ENCODE assay signal across 9 mouse cellular contexts in genomic region chr16:4963346-4963745, GRCm38 (mm10). TPM values are rescaled to one million over a fixed set of nuclear protein-coding genes. Genes with fewer than 3 reads are reported as not detected.
A peak's percentile ranks its signal among the peaks of the same experiment; 100 is the strongest.
DNase-seq lines count a peak whose midpoint lies in the region; ATAC-seq and TF ChIP-seq lines count a peak whose summit lies in the region.
"Had no signal": no experiment of that assay in that cellular context is flagged by ENCODE, and none has a peak within 500 bp of the region (broad histone marks: within the 10 kb centered on the region; RNA-seq: fewer than 3 reads in every experiment).

No protein-coding gene starts in this region.

- H3K4me3 ChIP-seq in kidney, postnatal 0 days (replicated peaks; ENCODE audit: low read depth, low read length) = peak overlapping the region; percentile 70
- H3K4me3 ChIP-seq in bone marrow, adult 2 months (replicated peaks; ENCODE audit: control insufficient read depth, low read depth, low read length) = peak overlapping the region; percentile 55
- H3K4me3 ChIP-seq in hindbrain, embryonic 16.5 days (ENCODE audit: low read length) = peak overlapping the region; percentile 88
- H3K4me3 ChIP-seq in myocyte = peak overlapping the region; percentile 39

- TF ChIP-seq CTCF in kidney, postnatal 0 days (IDR thresholded peaks at IDR 0.05; ENCODE audit: low read depth) = no peak
- no peak for TF ChIP-seq CTCF in bone marrow, adult 2 months (IDR thresholded peaks at IDR 0.05; ENCODE audit: control insufficient read depth, insufficient read depth, low read length)

- no peak for TF ChIP-seq POLR2A in bone marrow, adult 2 months (IDR thresholded peaks at IDR 0.05; ENCODE audit: borderline replicate concordance, control insufficient read depth, low read depth, low read length)
- TF ChIP-seq POLR2A in myocyte (IDR thresholded peaks at IDR 0.05; ENCODE audit: insufficient read length, low read depth) = no peak

- peak overlapping the region; percentile 37 for H3ac ChIP-seq in myocyte (ENCODE audit: control insufficient read depth, insufficient read length)

- no peaks in the 10 kb centered on the region for H3K27me3 ChIP-seq in kidney, postnatal 0 days (ENCODE audit: insufficient read depth, low read length)
- no peaks in the 10 kb centered on the region for H3K27me3 ChIP-seq in hindbrain, embryonic 16.5 days (replicated peaks; ENCODE audit: control insufficient read depth, insufficient read depth, low read length)
- H3K27me3 ChIP-seq in myocyte (ENCODE audit: control insufficient read depth, insufficient read depth, insufficient read length) = no peaks in the 10 kb centered on the region

- no peaks in the 10 kb centered on the region for H3K9me3 ChIP-seq in kidney, postnatal 0 days (replicated peaks; ENCODE audit: low read length)
- H3K9me3 ChIP-seq in hindbrain, embryonic 16.5 days (ENCODE audit: control insufficient read depth, low read length) = no peaks in the 10 kb centered on the region

- 38% methylated on average over 9 of the region's 9 CpGs for WGBS in kidney, postnatal 0 days
- 35% methylated on average over 9 of the region's 9 CpGs for WGBS in bone marrow, adult 2 months
- 48% methylated on average over 9 of the region's 9 CpGs for WGBS in hindbrain, embryonic 16.5 days

- no peaks in the 10 kb centered on the region for H3K36me3 ChIP-seq in kidney, postnatal 0 days (ENCODE audit: insufficient read depth, low read length)
- H3K36me3 ChIP-seq in hindbrain, embryonic 16.5 days (ENCODE audit: control insufficient read depth, insufficient read depth, low read length) = no peaks in the 10 kb centered on the region
- H3K36me3 ChIP-seq in myocyte (ENCODE audit: control insufficient read depth, insufficient read depth) = no peaks in the 10 kb centered on the region

- H3K27ac ChIP-seq in kidney, postnatal 0 days = peak overlapping the region; percentile 84; the same call in 1 of the 2 replicates
- H3K27ac ChIP-seq in bone marrow, adult 2 months (ENCODE audit: control insufficient read depth, insufficient read depth, low read depth, low read length, poor library complexity) = no peak overlapping the region
- no peak overlapping the region for H3K27ac ChIP-seq in hindbrain, embryonic 16.5 days (ENCODE audit: low read depth, low read length)

- 0 out of 2 replicates have a peak, but pooled peaks cover 3% of the 10 kb centered on the region for H3K4me1 ChIP-seq in kidney, postnatal 0 days (replicated peaks; ENCODE audit: insufficient read depth, low read length)
- H3K4me1 ChIP-seq in bone marrow, adult 2 months (ENCODE audit: control insufficient read depth, insufficient read depth, low read length) = peaks cover 2% of the 10 kb centered on the region
- H3K4me1 ChIP-seq in hindbrain, embryonic 16.5 days (ENCODE audit: control insufficient read depth, insufficient read depth, low read depth, low read length) = peaks cover 19% of the 10 kb centered on the region

- no peak for DNase-seq in kidney, postnatal 0 days (ENCODE audit: low spot score)
- DNase-seq in kidney, adult 18-20 months = no peak
- DNase-seq in adrenal gland, postnatal 14 days = no peak
- DNase-seq in B cell, adult 2 months = no peak
- DNase-seq in testis, postnatal 14 days (ENCODE audit: low spot score) = no peak

- H3K9ac ChIP-seq in kidney, postnatal 0 days (ENCODE audit: low read depth, low read length) = peak overlapping the region; percentile 76
- H3K9ac ChIP-seq in hindbrain, embryonic 16.5 days (ENCODE audit: low read depth, low read length) = peak overlapping the region; percentile 87

- H3K4me2 ChIP-seq in kidney, postnatal 0 days (ENCODE audit: low read length) = peak overlapping the region; percentile 89
- H3K4me2 ChIP-seq in hindbrain, embryonic 16.5 days (ENCODE audit: low read length) = peak overlapping the region; percentile 81
- H3K4me2 ChIP-seq in myocyte (ENCODE audit: low read depth) = peak overlapping the region; percentile 97

- H3K79me2 ChIP-seq in myocyte (ENCODE audit: control insufficient read depth, insufficient read depth) = peaks cover 38% of the 10 kb centered on the region

- no peak for ATAC-seq in kidney, postnatal 0 days (replicated peaks; ENCODE audit: low FRiP score, low read depth)
- no peak for ATAC-seq in hindbrain, embryonic 16.5 days

TF ChIP-seq in myocyte, 11 proteins besides CTCF, POLR2A, EP300 and RAD21:
- no peak for TF ChIP-seq REST (IDR thresholded peaks at IDR 0.05; ENCODE audit: insufficient read depth, insufficient read length)
- no peak for TF ChIP-seq MAX (IDR thresholded peaks at IDR 0.05; ENCODE audit: low read depth)
- no peak for TF ChIP-seq CEBPB (IDR thresholded peaks at IDR 0.05; ENCODE audit: insufficient read depth, poor library complexity, severe bottlenecking)
- no peak for TF ChIP-seq MYOD1 (IDR thresholded peaks at IDR 0.05; ENCODE audit: control insufficient read depth in 1 of 3, insufficient read length in 2 of 3, low read depth in 2 of 3)
- no peak for TF ChIP-seq E2F4 (IDR thresholded peaks at IDR 0.05; ENCODE audit: insufficient read depth)
- TF ChIP-seq USF1 (IDR thresholded peaks at IDR 0.05; ENCODE audit: low read depth) = no peak
- no peak for TF ChIP-seq SRF (IDR thresholded peaks at IDR 0.05; ENCODE audit: control insufficient read depth, insufficient read length, low read depth)
- TF ChIP-seq MYOG (IDR thresholded peaks at IDR 0.05; ENCODE audit: control insufficient read depth in 1 of 3, insufficient read depth in 1 of 3, insufficient read length in 2 of 3, low read depth in 2 of 3) = no peak
- no peak for TF ChIP-seq TCF3 (IDR thresholded peaks at IDR 0.05; ENCODE audit: insufficient read length, low read depth)
- TF ChIP-seq TCF12 (IDR thresholded peaks at IDR 0.05; ENCODE audit: insufficient read depth, poor library complexity, severe bottlenecking) = no peak
- TF ChIP-seq POLR2AphosphoS2 (IDR thresholded peaks at IDR 0.05; ENCODE audit: insufficient read length, low read depth) = no peak
TF ChIP-seq in myocyte: peak in this region for 0.

RNA-seq across cellular contexts. Expression of gene Anks3, which starts 0.7 kb away (rescaled TPM):
- 54.1 and 55.9 TPM in 2 replicates for polyA plus RNA-seq in kidney, postnatal 0 days (2015; fragmentation: Nextera tagmentation; extraction: Ambion mirVana)
- 19.9 and 45.4 TPM in 2 replicates for polyA plus RNA-seq in bone marrow, adult 2 months (2011; ENCODE audit: insufficient read depth, insufficient read length, low replicate concordance, missing spikeins)
- polyA plus RNA-seq in hindbrain, embryonic 16.5 days (2015; fragmentation: Nextera tagmentation; extraction: Ambion mirVana) = 68.6 and 71.5 TPM in 2 replicates
- 25.2 TPM for polyA plus RNA-seq in myocyte (2012; fragmentation: generic; extraction: Trizol)
- total RNA-seq in adrenal gland, postnatal 14 days (2021) = 35.1 and 39.4 TPM in 2 replicates

RNA-seq across cellular contexts. Expression of gene Nudt16l1, which starts 24.8 kb away (rescaled TPM):
- 152 and 161 TPM in 2 replicates for polyA plus RNA-seq in kidney, postnatal 0 days (2015; fragmentation: Nextera tagmentation; extraction: Ambion mirVana)
- polyA plus RNA-seq in bone marrow, adult 2 months (2011; ENCODE audit: insufficient read depth, insufficient read length, low replicate concordance, missing spikeins) = 30.5 and 49.4 TPM in 2 replicates
- 132 and 137 TPM in 2 replicates for polyA plus RNA-seq in hindbrain, embryonic 16.5 days (2015; fragmentation: Nextera tagmentation; extraction: Ambion mirVana)
- 46.1 TPM for polyA plus RNA-seq in myocyte (2012; fragmentation: generic; extraction: Trizol)
- total RNA-seq in adrenal gland, postnatal 14 days (2021) = 54.2 and 57.6 TPM in 2 replicates

RNA-seq across cellular contexts. Expression of gene Sept12, which starts 34.3 kb away (rescaled TPM):
- polyA plus RNA-seq in kidney, postnatal 0 days (2015; fragmentation: Nextera tagmentation; extraction: Ambion mirVana) = not detected in 2 replicates
- not detected in 2 replicates for polyA plus RNA-seq in bone marrow, adult 2 months (2011; ENCODE audit: insufficient read depth, insufficient read length, low replicate concordance, missing spikeins)
- not detected in 2 replicates for polyA plus RNA-seq in hindbrain, embryonic 16.5 days (2015; fragmentation: Nextera tagmentation; extraction: Ambion mirVana)
- polyA plus RNA-seq in myocyte (2012; fragmentation: generic; extraction: Trizol) = 0.04 TPM
- not detected in 2 replicates for total RNA-seq in adrenal gland, postnatal 14 days (2021)
- total RNA-seq: common myeloid progenitor, adult 5-6 weeks had no signal

RNA-seq across cellular contexts. Expression of gene Smim22, which starts 43.7 kb away (rescaled TPM):
- polyA plus RNA-seq in kidney, postnatal 0 days (2015; fragmentation: Nextera tagmentation; extraction: Ambion mirVana) = 30.9 and 38.3 TPM in 2 replicates
- polyA plus RNA-seq in bone marrow, adult 2 months (2011; ENCODE audit: insufficient read depth, insufficient read length, low replicate concordance, missing spikeins) = not detected in 2 replicates
- 4.0 and 4.2 TPM in 2 replicates for polyA plus RNA-seq in hindbrain, embryonic 16.5 days (2015; fragmentation: Nextera tagmentation; extraction: Ambion mirVana)
- polyA plus RNA-seq in myocyte (2012; fragmentation: generic; extraction: Trizol) = 8.5 TPM
- total RNA-seq in adrenal gland, postnatal 14 days (2021) = not detected in 2 replicates
- total RNA-seq: common myeloid progenitor, adult 5-6 weeks had no signal

RNA-seq across cellular contexts. Expression of gene Rogdi, which starts 50.0 kb away (rescaled TPM):
- 90.7 and 106 TPM in 2 replicates for polyA plus RNA-seq in kidney, postnatal 0 days (2015; fragmentation: Nextera tagmentation; extraction: Ambion mirVana)
- polyA plus RNA-seq in bone marrow, adult 2 months (2011; ENCODE audit: insufficient read depth, insufficient read length, low replicate concordance, missing spikeins) = 53.7 and 156 TPM in 2 replicates
- 152 and 171 TPM in 2 replicates for polyA plus RNA-seq in hindbrain, embryonic 16.5 days (2015; fragmentation: Nextera tagmentation; extraction: Ambion mirVana)
- polyA plus RNA-seq in myocyte (2012; fragmentation: generic; extraction: Trizol) = 50.5 TPM
- total RNA-seq in adrenal gland, postnatal 14 days (2021) = 32.0 and 37.3 TPM in 2 replicates
